Mouse (Mus musculus) stomach, postnatal 0 days (tissue): ENCODE results near the gene Sbf2.

ENCODE experiments used
- CTCF ChIP-seq: IDR thresholded peaks from 2 replicates; pipeline ENCODE4 v1.5.1; 2016; ENCODE audit warnings: antibody characterized with exemption, low read depth, mild to moderate bottlenecking, moderate library complexity
- EP300 ChIP-seq: optimal IDR thresholded peaks from 2 replicates; pipeline ENCODE3; 2016; ENCODE audit warnings: antibody characterized with exemption

- no peak for TF ChIP-seq CTCF
- TF ChIP-seq EP300 = no peak
Observed at GRCm38 (mm10) chr7:110628273-110628600, 13.5 kb upstream of the Sbf2 start.
